Mouse (Mus musculus): ENCODE results near the gene Adra1d.

Gene Adra1d

GRCm38 (mm10) chr2:131496125-131496820 is 65.8 kb downstream of the Adra1d start:
- no peak for DNase-seq (ENCODE audit: low read depth, low spot score)

All from WW6 (cell line).